Mouse (Mus musculus) mature B cell (primary cell): ENCODE results near the gene Kcnn1.

Source experiments
- in situ Hi-C: fragments of 300-500 bp; cut with MboI; formaldehyde crosslinking; loops from 2 replicates; pipeline ENCODE4 v1.14.3; 2019

Kcnn1 gene

GRCm38 (mm10) chr8:70893656-70894384 lies 30.8 kb upstream of the Kcnn1 start:
- in situ Hi-C loops: no loop called here

- in situ Hi-C loops: no loop called here
These were observed 30.0 kb upstream of the Kcnn1 start for GRCm38 (mm10) chr8:70892896-70893655.

GRCm38 (mm10) chr8:70892022-70892895 lies 29.2 kb upstream of the Kcnn1 start, which contains the start of gene Slc5a5:
Gene Slc5a5 (minus strand): TSS chr8:70892757.
- in situ Hi-C loops: no loop called here

GRCm38 (mm10) chr8:70891356-70891755 lies 28.3 kb upstream of the Kcnn1 start:
- in situ Hi-C loops: no loop called here

GRCm38 (mm10) chr8:70890656-70891055 lies 27.6 kb upstream of the Kcnn1 start:
- in situ Hi-C loops: no loop called here

GRCm38 (mm10) chr8:70887669-70888068 lies 24.6 kb upstream of the Kcnn1 start:
- in situ Hi-C loops: no loop called here

- in situ Hi-C loops: no loop called here
These were observed 22.6 kb upstream of the Kcnn1 start for GRCm38 (mm10) chr8:70885612-70886011.

- in situ Hi-C loops: no loop called here
These were observed 21.6 kb upstream of the Kcnn1 start for GRCm38 (mm10) chr8:70884683-70885082.

GRCm38 (mm10) chr8:70884186-70884585 lies 21.1 kb upstream of the Kcnn1 start:
- in situ Hi-C loops: no loop called here

- in situ Hi-C loops: no loop called here
These were observed 17.5 kb upstream of the Kcnn1 start for GRCm38 (mm10) chr8:70880546-70880945.

- in situ Hi-C loops: no loop called here
These were observed 17.1 kb upstream of the Kcnn1 start for GRCm38 (mm10) chr8:70880126-70880525.

- in situ Hi-C loops: no loop called here
These were observed 16.4 kb upstream of the Kcnn1 start for GRCm38 (mm10) chr8:70879500-70879899.

GRCm38 (mm10) chr8:70878178-70878577 lies 15.1 kb upstream of the Kcnn1 start:
- in situ Hi-C loops: no loop called here

GRCm38 (mm10) chr8:70876382-70876781 lies 13.3 kb upstream of the Kcnn1 start:
- in situ Hi-C loops: no loop called here

GRCm38 (mm10) chr8:70874441-70874840 lies 11.4 kb upstream of the Kcnn1 start:
- in situ Hi-C loops: no loop called here

- in situ Hi-C loops: no loop called here
These were observed 10.4 kb upstream of the Kcnn1 start, which contains the start of gene Ccdc124 for GRCm38 (mm10) chr8:70873364-70873985. Gene Ccdc124 (minus strand): TSS chr8:70873935.

GRCm38 (mm10) chr8:70872643-70873363 lies 9.7 kb upstream of the Kcnn1 start:
- in situ Hi-C loops: no loop called here

GRCm38 (mm10) chr8:70871195-70871807 lies 8.2 kb upstream of the Kcnn1 start:
- in situ Hi-C loops: no loop called here

- in situ Hi-C loops: no loop called here
These were observed 6.6 kb upstream of the Kcnn1 start for GRCm38 (mm10) chr8:70869601-70870041.

GRCm38 (mm10) chr8:70869199-70869571 lies 6.1 kb upstream of the Kcnn1 start:
- in situ Hi-C loops: no loop called here
